Mouse (Mus musculus) liver, embryonic 14.5 days (tissue): ENCODE data around the gene Jun. TPM values are rescaled to one million over a fixed set of nuclear protein-coding genes. Genes with fewer than 3 reads are reported as not detected.
A peak's percentile ranks its signal among the peaks of the same experiment; 100 is the strongest.

Source experiments
- ATAC-seq: fragments of 200-750 bp; cut with Nextera tagmentation; 2 replicates; pipeline ENCODE4 v1.8.0; 2017; ENCODE audit warnings: moderate number of reproducible peaks, mild to moderate bottlenecking, moderate library complexity; ENCODE audit not compliant: insufficient read depth
- DNase-seq, 3 experiments: peaks; one replicate each; pipeline ENCODE4 v3.0.0-alpha.2; 2012 to 2013; ENCODE audit warnings: low read depth in 3 of 3, low spot score in 3 of 3
- H3K27ac ChIP-seq: fragments of 300-500 bp; sonication (generic); 2 replicates; pipeline ENCODE4 v1.5.1; 2014; ENCODE audit warnings: moderate library complexity, mild to moderate bottlenecking, control low read depth, inconsistent platforms
- H3K27me3 ChIP-seq: fragments of 300-500 bp; sonication (generic); 2 replicates; pipeline ENCODE4 v1.6.1; 2014; ENCODE audit warnings: mild to moderate bottlenecking, low read length, moderate library complexity; ENCODE audit not compliant: control insufficient read depth, insufficient read depth
- H3K36me3 ChIP-seq: fragments of 300-500 bp; sonication (generic); replicated peaks from 2 replicates; pipeline ENCODE4 v1.6.1; 2014; ENCODE audit warnings: low read depth; ENCODE audit not compliant: control insufficient read depth, insufficient read depth
- H3K4me1 ChIP-seq, 2 experiments: fragments of 200-500 bp in 1 of 2; fragments of 300-500 bp in 1 of 2; sonication (generic) in 1 of 2; replicated peaks; 2 replicates each; pipeline ENCODE4 v1.6.1; 2012 to 2014; ENCODE audit warnings: antibody characterized with exemption in 1 of 2, inconsistent platforms in 1 of 2, low read length in 1 of 2; ENCODE audit not compliant: control insufficient read depth in 2 of 2, insufficient read depth in 2 of 2
- H3K4me2 ChIP-seq: fragments of 300-500 bp; sonication (generic); 2 replicates; pipeline ENCODE4 v1.6.1; 2014; ENCODE audit warnings: low read depth, mild to moderate bottlenecking, control low read depth, moderate library complexity
- H3K4me3 ChIP-seq, 2 experiments: fragments of 200-500 bp in 1 of 2; fragments of 300-500 bp in 1 of 2; sonication (generic) in 1 of 2; 2 replicates each; pipeline ENCODE4 v1.5.1; 2012 to 2014; ENCODE audit warnings: low read depth in 2 of 2, low read length in 2 of 2, mild to moderate bottlenecking in 2 of 2, control low read depth in 1 of 2, inconsistent platforms in 1 of 2, moderate library complexity in 1 of 2; ENCODE audit not compliant: insufficient read depth in 1 of 2
- H3K9ac ChIP-seq: fragments of 300-500 bp; sonication (generic); replicated peaks from 2 replicates; pipeline ENCODE4 v1.6.1; 2014; ENCODE audit warnings: mild to moderate bottlenecking, control low read depth, moderate library complexity
- H3K9me3 ChIP-seq: fragments of 300-500 bp; sonication (generic); 2 replicates; pipeline ENCODE4 v1.6.1; 2016; ENCODE audit warnings: low read length, mixed read lengths; ENCODE audit not compliant: control insufficient read depth
- CTCF ChIP-seq: IDR thresholded peaks from 2 replicates; pipeline ENCODE4 v1.5.1; 2016; ENCODE audit warnings: antibody characterized with exemption, low read depth, control low read depth
- EP300 ChIP-seq: IDR thresholded peaks from 2 replicates; pipeline ENCODE4 v1.6.1; 2016; ENCODE audit warnings: antibody characterized with exemption, low read depth
- WGBS: fragments of 180-500 bp; shearing (Covaris S2); extraction: QIAGEN DNeasy Blood & Tissue Kit; methylation state at CpG from one replicate; pipeline ENCODE4 v1.1.7; 2014; ENCODE audit not compliant: insufficient replicate concordance; 5-methylcytosine and 5-hydroxymethylcytosine counted together
- polyA plus RNA-seq, 2 experiments: library from polyadenylated mRNA; depleted of rRNA in 1 of 2; stranded (reverse) in 1 of 2; unstranded in 1 of 2; fragments of >200 nt; fragmentation: Nextera tagmentation in 1 of 2; extraction: Ambion mirVana in 1 of 2; gene quantifications; 2 replicates each; pipeline versions ENCODE4 v1.2.1 to v1.2.3; 2012 to 2014

The Jun gene
- polyA plus RNA-seq (2012; rRNA removed) (2.0 and 2.4 TPM in 2 replicates), polyA plus RNA-seq (2014; fragmentation: Nextera tagmentation; extraction: Ambion mirVana) (1.1 and 1.4 TPM in 2 replicates)

DNA sequence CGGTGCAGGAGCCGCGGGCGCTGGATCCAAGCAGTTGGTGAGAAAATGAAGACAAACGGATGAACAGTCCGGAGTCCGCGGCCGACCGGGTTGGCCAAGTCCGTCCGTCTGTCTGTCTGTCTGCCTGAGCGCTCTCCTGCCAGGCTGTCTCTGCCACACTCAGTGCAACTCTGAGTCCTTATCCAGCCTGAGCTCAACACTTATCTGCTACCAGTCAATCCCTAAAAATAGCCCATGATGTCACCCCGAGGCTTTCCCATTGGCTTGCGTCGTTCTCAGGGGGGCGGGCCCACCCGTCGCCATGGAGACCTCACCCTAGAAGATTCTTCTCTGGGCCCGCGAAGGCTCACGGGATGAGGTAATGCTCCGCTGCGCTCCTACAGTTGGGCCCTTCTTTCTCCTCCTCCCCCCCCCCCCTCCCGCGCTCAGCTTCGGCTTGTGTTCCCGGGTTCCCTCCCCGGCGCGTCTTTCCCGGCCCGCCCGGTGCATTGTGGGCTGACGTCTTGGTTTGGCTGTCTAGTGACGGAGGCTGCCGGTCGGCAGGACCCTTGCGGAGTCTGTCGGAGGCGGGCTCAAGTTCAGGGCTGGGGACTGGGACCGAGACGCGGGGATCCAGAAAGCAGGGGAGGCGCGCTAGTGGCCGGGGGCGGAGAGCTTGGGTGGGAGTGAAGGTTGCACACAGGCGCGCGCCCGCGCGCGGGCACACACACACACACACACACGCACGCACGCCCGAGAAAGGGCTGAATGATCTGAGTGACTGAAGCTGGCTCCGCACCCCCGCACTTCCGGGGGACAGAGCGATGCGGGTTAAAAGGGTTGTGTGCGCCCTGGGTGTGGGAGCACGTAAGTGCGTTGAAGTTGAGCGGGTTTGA, at the start of gene Jun:
TSS of gene Jun (minus strand) at position 198 of the 875 bp plus-strand sequence.
- Histone ChIP-seq H3K9ac (peak within 1 kb of the TSS; percentile 67), H3K4me3 (peak within 1 kb of the TSS; percentile 63 to 67), H3K27me3 (peaks cover 33% of the 10 kb centered on the region), H3K27ac (peak within 1 kb of the TSS; percentile 70), H3K36me3 (no peaks in the 10 kb centered on the region), H3K9me3 (no peaks in the 10 kb centered on the region), H3K4me2 (peak within 1 kb of the TSS; percentile 86), H3K4me1 (no peaks in the 10 kb centered on the region)
- no peak for TF ChIP-seq CTCF
- TF ChIP-seq EP300: 0 out of 2 replicates have a peak, but pooled peaks have one; percentile 6
- under 1% methylated on average over 68 of the region's 68 CpGs for WGBS
- DNase-seq (peak; percentile 85 to 92 (median 90)), ATAC-seq (peak; percentile 86)

DNA sequence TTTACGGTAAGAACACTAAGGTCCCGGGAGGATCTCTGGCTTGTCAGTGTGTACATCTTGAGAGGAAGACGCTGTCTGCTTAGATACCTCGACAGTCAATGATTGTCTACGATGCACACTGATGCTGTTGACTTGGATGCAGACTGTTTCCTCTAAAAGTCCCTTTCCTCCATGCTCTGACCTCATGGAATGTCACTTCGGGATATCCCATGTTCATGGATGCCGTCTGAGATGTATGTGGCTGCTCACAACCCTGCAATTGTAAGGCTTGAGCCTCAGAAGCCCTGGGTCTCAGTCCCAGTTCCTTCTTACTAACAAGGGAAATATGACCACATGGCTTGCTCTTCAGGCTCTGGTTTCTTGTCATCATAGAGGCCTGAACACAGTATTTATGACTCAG, 49.7 kb upstream of the Jun start:
- no peak overlapping the region for H3K4me3 ChIP-seq
- H3K36me3 ChIP-seq: no peaks in the 10 kb centered on the region
- H3K9ac ChIP-seq: no peak overlapping the region
- H3K4me2 ChIP-seq: no peak overlapping the region
- H3K4me1 ChIP-seq: 0 out of 4 replicates have a peak, but pooled peaks cover 0 to 4% of the 10 kb centered on the region in 2 experiments
- DNase-seq (no peak), ATAC-seq (no peak)
- no peaks in the 10 kb centered on the region; the same call in 1 of the 2 replicates for H3K27me3 ChIP-seq
- 70% methylated on average over 7 of the region's 7 CpGs for WGBS
- H3K9me3 ChIP-seq: no peaks in the 10 kb centered on the region
- no peak for TF ChIP-seq CTCF
- no peak for TF ChIP-seq EP300
- no peak overlapping the region for H3K27ac ChIP-seq

DNA sequence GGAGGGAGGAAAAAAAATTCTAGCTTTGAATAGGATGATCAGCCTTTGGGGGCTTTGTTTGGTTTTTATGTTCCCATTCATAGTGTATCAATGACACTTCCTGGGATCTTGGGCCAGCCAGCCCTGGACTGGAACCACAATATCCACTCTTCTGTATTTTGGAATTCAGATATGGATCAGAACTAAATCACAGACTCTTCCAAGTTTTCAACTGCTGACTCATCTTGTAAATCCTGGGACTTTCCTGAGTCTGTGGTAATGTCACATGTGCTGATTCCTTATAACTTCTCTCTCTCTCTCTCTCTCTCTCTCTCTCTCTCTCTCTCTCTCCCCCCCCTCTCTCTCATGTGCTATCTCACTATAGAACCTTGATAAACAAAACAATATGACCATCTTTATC, 48.7 kb upstream of the Jun start:
- no peak for TF ChIP-seq EP300
- TF ChIP-seq CTCF: no peak
- ATAC-seq (no peak), DNase-seq (no peak)
- no peak overlapping the region for H3K9ac ChIP-seq
- no peaks in the 10 kb centered on the region; the same call in 1 of the 2 replicates for H3K27me3 ChIP-seq
- H3K4me1 ChIP-seq: no peaks in the 10 kb centered on the region
- H3K4me2 ChIP-seq: no peak overlapping the region
- H3K9me3 ChIP-seq: no peaks in the 10 kb centered on the region
- no peaks in the 10 kb centered on the region for H3K36me3 ChIP-seq
- H3K4me3 ChIP-seq: no peak overlapping the region
- no peak overlapping the region for H3K27ac ChIP-seq

DNA sequence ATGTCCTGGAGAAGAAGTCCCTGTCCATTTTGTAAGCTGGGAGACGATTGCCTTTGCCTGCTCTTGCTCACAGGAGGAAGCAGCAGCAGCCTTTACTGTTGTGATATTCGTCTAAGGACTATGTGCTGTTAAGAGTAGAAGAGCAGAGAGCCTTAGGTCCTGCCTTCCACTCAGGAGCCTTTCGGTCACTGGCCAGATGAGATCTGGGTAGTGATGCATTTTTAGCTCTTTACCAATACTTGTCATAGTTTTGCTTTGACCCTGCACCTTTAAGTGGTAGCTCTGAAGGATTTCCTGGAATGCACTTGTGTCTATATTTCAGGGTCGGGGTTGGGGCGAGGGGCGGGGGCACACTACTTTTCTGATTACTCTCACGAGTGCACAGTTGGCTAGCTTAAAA, 47.4 kb upstream of the Jun start:
- H3K4me3 ChIP-seq: no peak overlapping the region
- no peaks in the 10 kb centered on the region for H3K9me3 ChIP-seq
- ATAC-seq: no peak
- DNase-seq: no peak
- H3K4me1 ChIP-seq: no peaks in the 10 kb centered on the region
- H3K27me3 ChIP-seq: no peaks in the 10 kb centered on the region
- WGBS: 44% methylated on average over 7 of the region's 7 CpGs
- H3K9ac ChIP-seq: no peak overlapping the region
- H3K27ac ChIP-seq: no peak overlapping the region
- no peak for TF ChIP-seq EP300
- TF ChIP-seq CTCF: no peak
- no peak overlapping the region for H3K4me2 ChIP-seq
- H3K36me3 ChIP-seq: no peaks in the 10 kb centered on the region

DNA sequence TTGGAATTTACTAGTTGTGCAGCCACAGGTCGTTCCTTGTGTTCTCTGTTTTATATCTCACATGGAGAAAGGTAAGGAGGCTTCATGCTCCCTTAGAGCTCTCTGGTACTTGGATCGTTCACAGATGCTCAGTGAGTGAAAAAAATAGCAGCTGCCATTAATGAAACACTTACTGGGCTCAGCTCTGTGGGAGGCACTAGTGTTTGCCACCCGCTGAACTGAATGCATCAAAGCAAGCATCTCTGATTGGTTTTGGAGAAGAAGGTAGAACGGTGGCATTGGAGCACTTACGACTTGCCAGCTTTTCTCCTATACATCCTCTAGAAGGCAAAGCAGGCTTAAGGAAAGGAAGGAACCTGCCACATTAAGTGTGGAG, 46.7 kb upstream of the Jun start:
- no peak overlapping the region for H3K9ac ChIP-seq
- H3K4me1 ChIP-seq: no peaks in the 10 kb centered on the region; a peak in 1 of 4 replicates
- H3K27me3 ChIP-seq: no peaks in the 10 kb centered on the region
- DNase-seq: no peak
- H3K9me3 ChIP-seq: no peaks in the 10 kb centered on the region
- no peak overlapping the region for H3K4me2 ChIP-seq
- no peak overlapping the region for H3K4me3 ChIP-seq
- 78% methylated on average over 5 of the region's 5 CpGs for WGBS
- no peak overlapping the region for H3K27ac ChIP-seq
- ATAC-seq: no peak
- no peak for TF ChIP-seq CTCF
- no peak for TF ChIP-seq EP300
- H3K36me3 ChIP-seq: no peaks in the 10 kb centered on the region
